Mouse (Mus musculus) heart, embryonic 14.5 days (tissue): Measurements from ENCODE around the gene Vangl2. TPM values are rescaled to one million over a fixed set of nuclear protein-coding genes. Genes with fewer than 3 reads are reported as not detected.

ENCODE experiments used
- ATAC-seq: fragments of 200-750 bp; cut with Nextera tagmentation; 2 replicates; pipeline ENCODE4 v1.8.0; 2017; ENCODE audit warnings: low read depth, moderate TSS enrichment; ENCODE audit not compliant: insufficient number of reproducible peaks, insufficient read depth, low FRiP score
- H3K27ac ChIP-seq, 2 experiments: fragments of 200-500 bp in 1 of 2; fragments of 300-500 bp in 1 of 2; sonication (generic) in 1 of 2; replicated peaks in 1 of 2; 2 replicates each; pipeline ENCODE4 v1.5.1; 2012 to 2014; ENCODE audit warnings: low read depth in 2 of 2, low read length in 2 of 2, control low read depth in 1 of 2, mild to moderate bottlenecking in 1 of 2, mixed read lengths in 1 of 2; ENCODE audit not compliant: control insufficient read depth in 1 of 2, insufficient read depth in 1 of 2
- H3K27me3 ChIP-seq: fragments of 300-500 bp; sonication (generic); 2 replicates; pipeline ENCODE4 v1.6.1; 2014; ENCODE audit warnings: mild to moderate bottlenecking, low read length, control low read depth; ENCODE audit not compliant: control insufficient read depth, insufficient read depth
- H3K36me3 ChIP-seq: fragments of 300-500 bp; sonication (generic); 2 replicates; pipeline ENCODE4 v1.6.1; 2014; ENCODE audit warnings: mild to moderate bottlenecking, control low read depth, low read length, mixed read lengths; ENCODE audit not compliant: control insufficient read depth, insufficient read depth
- H3K4me1 ChIP-seq, 2 experiments: fragments of 200-500 bp in 1 of 2; fragments of 300-500 bp in 1 of 2; sonication (generic) in 1 of 2; 2 replicates each; pipeline ENCODE4 v1.6.1; 2012 to 2014; ENCODE audit warnings: low read length in 2 of 2, control low read depth in 1 of 2, mixed read lengths in 1 of 2; ENCODE audit not compliant: control insufficient read depth in 2 of 2, insufficient read depth in 2 of 2
- H3K4me2 ChIP-seq: fragments of 300-500 bp; sonication (generic); 2 replicates; pipeline ENCODE4 v1.6.1; 2014; ENCODE audit warnings: mild to moderate bottlenecking, low read length
- H3K4me3 ChIP-seq, 2 experiments: fragments of 200-500 bp in 1 of 2; fragments of 300-500 bp in 1 of 2; sonication (generic) in 1 of 2; 2 replicates each; pipeline ENCODE4 v1.5.1; 2012 to 2014; ENCODE audit warnings: low read length in 2 of 2, mild to moderate bottlenecking in 2 of 2, control low read depth in 1 of 2, low read depth in 1 of 2, moderate library complexity in 1 of 2; ENCODE audit not compliant: control insufficient read depth in 1 of 2, insufficient read depth in 1 of 2
- H3K9ac ChIP-seq: fragments of 300-500 bp; sonication (generic); 2 replicates; pipeline ENCODE4 v1.6.1; 2014; ENCODE audit warnings: mild to moderate bottlenecking, low read length
- H3K9me3 ChIP-seq: fragments of 300-500 bp; sonication (generic); 2 replicates; pipeline ENCODE4 v1.6.1; 2016; ENCODE audit warnings: low read length, control low read depth; ENCODE audit not compliant: control insufficient read depth
- WGBS: fragments of 180-500 bp; shearing (Covaris S2); extraction: QIAGEN DNeasy Blood & Tissue Kit; methylation state at CpG from one replicate; pipeline ENCODE4 v1.1.7; 2014; 5-methylcytosine and 5-hydroxymethylcytosine counted together
- polyA plus RNA-seq: library from polyadenylated mRNA; unstranded; fragments of >200 nt; fragmentation: Nextera tagmentation; extraction: Ambion mirVana; gene quantifications from 2 replicates; pipeline ENCODE4 v1.2.1, GENCODE M21; 2014

The Vangl2 gene
- polyA plus RNA-seq, result 9.2 and 10.0 TPM in 2 replicates

DNA sequence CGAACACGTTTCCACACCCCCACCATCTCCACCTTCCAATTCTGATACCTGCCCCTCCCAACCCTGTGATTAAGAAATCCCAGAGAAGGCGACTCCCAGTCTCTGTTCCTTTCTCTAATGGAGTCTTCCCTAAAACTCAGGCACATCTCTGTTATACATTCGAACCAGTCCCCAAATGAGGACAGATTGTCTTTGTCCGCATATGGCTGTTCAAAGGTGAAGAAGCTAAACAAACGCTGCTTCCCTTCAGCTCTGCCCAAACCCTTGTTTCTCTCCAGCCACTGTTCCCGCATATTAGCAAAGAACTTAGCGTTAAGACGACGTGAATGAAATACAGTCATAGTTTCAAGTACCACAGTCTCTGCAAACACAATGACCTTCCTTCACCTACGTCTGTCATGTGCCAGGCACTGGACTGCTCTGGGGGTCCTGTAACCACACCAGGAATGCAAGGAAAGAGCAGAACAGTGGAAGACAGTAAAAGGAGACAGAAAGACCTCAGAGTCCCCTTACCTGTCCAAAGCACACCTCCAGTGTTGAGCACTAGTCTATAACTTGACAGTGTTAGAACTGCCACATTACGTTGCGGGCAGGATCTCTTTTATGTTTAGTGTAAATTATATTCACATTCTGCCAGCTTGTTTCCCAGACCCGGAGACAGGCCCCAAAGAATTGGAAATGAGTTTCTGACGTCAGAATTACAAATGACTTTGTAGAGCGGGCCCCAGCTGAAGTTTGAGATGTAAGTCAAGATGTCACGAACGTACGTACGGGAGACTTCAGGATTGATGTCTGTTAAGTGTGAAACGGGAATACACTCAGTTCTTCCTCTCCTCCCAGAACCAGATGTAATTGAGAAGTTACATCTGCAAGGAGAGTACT, at the start of gene Vangl2:
Vangl2 (minus strand) TSS at position 51 of the 882 bp plus-strand sequence.
- peak within 1 kb of the TSS; percentile 93 for H3K9ac ChIP-seq
- H3K27ac ChIP-seq, result peak within 1 kb of the TSS; percentile 43 to 84; a peak in 2 of 4 replicates
- no peak for ATAC-seq
- 71% methylated on average over 21 of the region's 21 CpGs for WGBS
- no peaks in the 10 kb centered on the region for H3K9me3 ChIP-seq
- no peaks in the 10 kb centered on the region for H3K36me3 ChIP-seq
- no peaks in the 10 kb centered on the region for H3K27me3 ChIP-seq
- H3K4me1 ChIP-seq, result peaks cover 16 to 25% of the 10 kb centered on the region in 2 experiments
- H3K4me3 ChIP-seq, result peak within 1 kb of the TSS; percentile 42 to 95
- H3K4me2 ChIP-seq, result peak within 1 kb of the TSS; percentile 69

- WGBS, result 43% methylated on average over 5 of the region's 5 CpGs
- Histone ChIP-seq H3K9me3 (no peaks in the 10 kb centered on the region), H3K4me3 (no peak overlapping the region), H3K4me2 (no peak overlapping the region), H3K9ac (0 out of 2 replicates have a peak overlapping the region, but pooled peaks have one; percentile 21), H3K27ac (peak overlapping the region; percentile 28 to 44; a peak in 2 of 4 replicates), H3K4me1 (peaks cover 0 to 10% of the 10 kb centered on the region in 2 experiments; a peak in 2 of 4 replicates), H3K27me3 (no peaks in the 10 kb centered on the region), H3K36me3 (peaks cover 79% of the 10 kb centered on the region)
- no peak for ATAC-seq
These were observed 49.7 kb upstream of the Vangl2 start for GRCm38 (mm10) chr1:172077981-172078380.

GRCm38 (mm10) chr1:172072604-172073003, 44.4 kb upstream of the Vangl2 start:
- no peak for ATAC-seq
- Histone ChIP-seq H3K4me2 (no peak overlapping the region), H3K27ac (no peak overlapping the region), H3K36me3 (peaks cover 98% of the 10 kb centered on the region), H3K4me3 (no peak overlapping the region), H3K9ac (no peak overlapping the region), H3K9me3 (no peaks in the 10 kb centered on the region), H3K27me3 (no peaks in the 10 kb centered on the region), H3K4me1 (peaks cover 2 to 6% of the 10 kb centered on the region in 2 experiments; a peak in 3 of 4 replicates)
- 97% methylated on average over 7 of the region's 7 CpGs for WGBS

DNA sequence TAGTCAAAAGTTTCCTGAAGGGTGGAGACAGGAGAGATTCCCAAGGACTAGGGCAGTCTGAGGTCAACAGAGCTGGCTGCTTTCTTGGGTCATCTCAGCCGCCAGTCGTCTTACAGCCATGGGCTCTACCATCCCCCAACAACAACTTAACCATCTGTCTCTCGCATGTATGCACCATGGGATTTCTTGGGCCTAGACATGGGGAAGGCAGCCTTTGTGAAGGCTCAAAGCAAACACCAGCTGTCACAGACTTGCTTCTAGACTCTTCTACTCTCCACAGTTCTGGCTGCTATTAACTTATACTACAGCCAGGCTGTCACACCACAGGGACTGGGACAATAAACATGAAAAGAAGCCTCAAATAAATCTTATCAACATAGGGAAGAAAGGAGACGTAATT, 43.3 kb upstream of the Vangl2 start:
- Histone ChIP-seq H3K4me2 (no peak overlapping the region), H3K36me3 (peaks cover 100% of the 10 kb centered on the region), H3K4me3 (no peak overlapping the region), H3K9me3 (no peaks in the 10 kb centered on the region), H3K27ac (no peak overlapping the region), H3K27me3 (no peaks in the 10 kb centered on the region), H3K9ac (no peak overlapping the region), H3K4me1 (peaks cover 2 to 6% of the 10 kb centered on the region in 2 experiments; a peak in 3 of 4 replicates)
- ATAC-seq, result no peak
- WGBS, result 74% methylated on average over 4 of the region's 4 CpGs

DNA sequence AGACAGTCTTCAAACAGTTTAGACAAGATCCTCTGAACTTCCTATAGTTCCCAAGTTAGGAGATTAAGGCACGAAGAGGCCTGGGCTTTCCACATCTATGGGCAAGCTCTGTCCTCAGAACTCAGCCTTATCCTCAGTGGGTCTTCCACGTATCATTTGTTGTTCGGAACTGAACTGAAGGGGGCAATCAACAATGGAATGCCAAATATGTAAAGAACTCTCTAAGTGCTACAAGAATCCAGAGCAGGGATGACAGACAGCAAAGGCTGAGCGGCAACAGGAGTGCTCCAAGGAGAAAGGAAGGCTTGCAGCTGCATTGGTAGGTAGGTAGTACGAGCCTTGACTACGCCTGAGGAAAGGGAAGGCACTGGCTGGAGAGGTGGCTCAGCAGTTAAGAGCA, 42.0 kb upstream of the Vangl2 start:
- Histone ChIP-seq H3K4me1 (peaks cover 2 to 6% of the 10 kb centered on the region in 2 experiments; a peak in 3 of 4 replicates), H3K9ac (no peak overlapping the region), H3K36me3 (peaks cover 100% of the 10 kb centered on the region), H3K4me3 (no peak overlapping the region), H3K9me3 (no peaks in the 10 kb centered on the region), H3K4me2 (no peak overlapping the region), H3K27me3 (no peaks in the 10 kb centered on the region), H3K27ac (no peak overlapping the region)
- ATAC-seq, result no peak
- WGBS, result 30% methylated on average over 6 of the region's 6 CpGs

DNA sequence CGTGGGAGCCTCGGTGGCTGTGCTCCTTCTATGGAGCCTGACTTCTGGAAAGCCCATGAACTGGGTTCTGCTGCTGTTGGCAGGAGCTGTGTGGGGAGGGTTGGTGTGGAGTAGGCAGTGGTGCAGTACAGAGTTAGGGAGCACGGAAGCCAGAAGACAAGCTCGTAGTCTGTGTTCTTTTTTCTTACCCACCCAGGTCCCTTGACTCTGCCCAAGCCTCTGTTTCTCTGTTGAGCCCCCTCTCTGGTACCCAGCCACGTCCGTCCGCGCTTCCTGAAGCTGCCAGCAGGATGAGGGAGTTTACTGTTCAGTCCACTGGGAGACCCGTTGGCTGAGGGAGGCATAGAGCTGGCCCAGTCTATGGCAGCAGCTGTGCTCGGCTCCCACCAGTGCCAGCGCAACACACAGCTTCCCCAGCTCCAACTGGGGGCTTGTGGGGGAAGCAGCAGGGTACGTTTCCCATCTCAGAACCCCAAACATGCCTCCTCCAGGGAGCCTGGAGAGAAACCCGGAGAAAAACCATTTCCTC, 36.4 kb upstream of the Vangl2 start:
- Histone ChIP-seq H3K27ac (no peak overlapping the region), H3K36me3 (peaks cover 57% of the 10 kb centered on the region), H3K4me2 (no peak overlapping the region), H3K4me1 (peaks cover 2 to 5% of the 10 kb centered on the region in 2 experiments; a peak in 2 of 4 replicates), H3K9me3 (no peaks in the 10 kb centered on the region), H3K27me3 (no peaks in the 10 kb centered on the region), H3K4me3 (no peak overlapping the region), H3K9ac (no peak overlapping the region)
- WGBS, result 77% methylated on average over 13 of the region's 13 CpGs
- ATAC-seq, result no peak

- Histone ChIP-seq H3K4me3 (no peak overlapping the region), H3K4me1 (peaks cover 2 to 5% of the 10 kb centered on the region in 2 experiments; a peak in 2 of 4 replicates), H3K36me3 (peaks cover 45% of the 10 kb centered on the region), H3K4me2 (no peak overlapping the region), H3K27ac (no peak overlapping the region), H3K27me3 (no peaks in the 10 kb centered on the region), H3K9me3 (no peaks in the 10 kb centered on the region), H3K9ac (no peak overlapping the region)
- ATAC-seq, result no peak
- WGBS, result 29% methylated on average over 4 of the region's 4 CpGs
These were observed 35.2 kb upstream of the Vangl2 start for GRCm38 (mm10) chr1:172063291-172064023.
